Mouse (Mus musculus) liver, adult 2 months (tissue): ENCODE results near the gene Tmem108. TPM values are rescaled to one million over a fixed set of nuclear protein-coding genes. Genes with fewer than 3 reads are reported as not detected.

Experiments
- DNase-seq: peaks from one replicate; pipeline ENCODE4 v3.0.0-alpha.2; 2011; ENCODE audit warnings: low read depth, low spot score; ENCODE audit errors: extremely low read depth
- H3K27ac ChIP-seq: fragments of 200-500 bp; replicated peaks from 2 replicates; pipeline ENCODE4 v1.5.1; 2012; ENCODE audit warnings: low read depth, mild to moderate bottlenecking, control low read depth, inconsistent platforms, low read length; ENCODE audit not compliant: insufficient read depth
- H3K27me3 ChIP-seq: fragments of 200-500 bp; 2 replicates; pipeline ENCODE4 v1.6.1; 2012; ENCODE audit warnings: mild to moderate bottlenecking, moderate library complexity, low read length, inconsistent platforms; ENCODE audit not compliant: control insufficient read depth, insufficient read depth
- H3K36me3 ChIP-seq: fragments of 200-500 bp; 2 replicates; pipeline ENCODE4 v1.6.1; 2012; ENCODE audit warnings: low read length, inconsistent platforms; ENCODE audit not compliant: control insufficient read depth, insufficient read depth
- H3K4me1 ChIP-seq: fragments of 200-500 bp; 2 replicates; pipeline ENCODE4 v1.6.1; 2011; ENCODE audit warnings: low read length; ENCODE audit not compliant: control insufficient read depth, insufficient read depth
- H3K4me3 ChIP-seq: fragments of 200-500 bp; 2 replicates; pipeline ENCODE4 v1.5.1; 2011; ENCODE audit warnings: low read depth, mild to moderate bottlenecking, control low read depth, low read length, moderate library complexity; ENCODE audit not compliant: insufficient read depth
- H3K79me2 ChIP-seq: fragments of 200-500 bp; 2 replicates; pipeline ENCODE4 v1.6.1; 2012; ENCODE audit warnings: inconsistent platforms, mild to moderate bottlenecking, low read length, moderate library complexity; ENCODE audit not compliant: control insufficient read depth, insufficient read depth
- H3K9ac ChIP-seq: fragments of 200-500 bp; 2 replicates; pipeline ENCODE4 v1.6.1; 2012; ENCODE audit warnings: low read depth, mild to moderate bottlenecking, control low read depth, inconsistent platforms, low read length
- CTCF ChIP-seq: fragments of 200-500 bp; IDR thresholded peaks from 2 replicates; pipeline ENCODE4 v1.5.1; 2011; ENCODE audit warnings: low read depth, low read length, control low read depth
- POLR2A ChIP-seq: fragments of 200-500 bp; IDR thresholded peaks from 2 replicates; pipeline ENCODE4 v1.6.1; 2011; ENCODE audit warnings: low read length, control low read depth; ENCODE audit not compliant: insufficient read depth; ENCODE audit errors: extremely low read depth
- WGBS: fragments of 180-500 bp; shearing (Covaris S2); methylation state at CpG from one replicate; pipeline ENCODE4 v1.1.7; 2018; 5-methylcytosine and 5-hydroxymethylcytosine counted together
- polyA plus RNA-seq: library from polyadenylated mRNA; depleted of rRNA; stranded (reverse); fragments of >200 nt; gene quantifications from 2 replicates; pipeline ENCODE4 v1.2.3, GENCODE M21; 2012
- total RNA-seq: library from RNA; depleted of rRNA; stranded (reverse); fragments of >200 nt; gene quantifications from 2 replicates; pipeline ENCODE4 v1.2.3, GENCODE M21; 2014

Tmem108 gene
- total and polyA plus RNA-seq, 2 experiments, result 0.09 to 0.40 TPM

DNA sequence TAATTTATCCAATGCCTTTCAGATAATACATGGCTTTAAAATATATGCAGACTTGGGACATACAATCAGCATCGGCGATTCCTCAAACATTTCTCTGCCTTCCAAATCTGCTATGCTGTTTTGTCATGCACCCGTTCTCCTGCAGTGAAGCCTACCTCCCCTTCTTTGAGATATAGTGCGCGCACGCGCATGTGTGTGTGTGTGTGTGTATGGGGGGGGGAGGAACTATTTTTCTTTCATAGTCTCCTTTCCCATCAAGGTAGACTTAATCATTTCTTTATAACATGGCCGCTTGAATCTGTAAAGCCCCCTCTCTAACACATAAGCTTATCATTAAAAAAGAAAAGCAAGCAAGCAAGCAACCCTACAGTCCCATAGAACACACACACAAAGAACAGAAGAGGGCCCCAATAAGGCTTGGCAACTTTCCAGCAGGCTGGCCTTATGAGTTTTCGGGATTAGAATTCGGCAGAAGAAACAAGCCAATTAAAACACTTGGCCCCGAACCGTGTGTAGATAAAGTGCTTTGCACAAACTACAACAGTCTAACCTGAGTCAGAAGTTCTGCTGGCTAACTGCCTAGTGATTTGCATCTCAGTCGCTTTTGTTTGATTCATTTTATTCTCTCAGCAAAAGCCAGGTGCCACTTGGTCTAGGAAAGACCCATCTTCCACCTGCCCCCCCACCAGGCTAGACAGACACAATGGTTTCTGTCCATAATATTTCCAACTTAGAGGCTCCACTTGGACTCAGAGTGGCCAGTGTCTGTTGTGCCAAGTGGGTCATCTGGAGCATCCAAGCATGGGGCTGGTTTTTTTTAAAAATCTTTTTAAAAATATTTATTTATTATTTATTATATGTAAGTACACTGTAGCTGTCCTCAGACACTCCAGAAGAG lies 153.2 kb downstream of the Tmem108 start:
- Histone ChIP-seq H3K27me3 (no peaks in the 10 kb centered on the region), H3K9ac (no peak overlapping the region), H3K4me1 (no peaks in the 10 kb centered on the region), H3K4me3 (no peak overlapping the region), H3K79me2 (no peaks in the 10 kb centered on the region), H3K36me3 (no peaks in the 10 kb centered on the region), H3K27ac (no peak overlapping the region)
- TF ChIP-seq CTCF (no peak), POLR2A (no peak)
- no peak for DNase-seq
- WGBS, result 94% methylated on average over 13 of the region's 13 CpGs

DNA sequence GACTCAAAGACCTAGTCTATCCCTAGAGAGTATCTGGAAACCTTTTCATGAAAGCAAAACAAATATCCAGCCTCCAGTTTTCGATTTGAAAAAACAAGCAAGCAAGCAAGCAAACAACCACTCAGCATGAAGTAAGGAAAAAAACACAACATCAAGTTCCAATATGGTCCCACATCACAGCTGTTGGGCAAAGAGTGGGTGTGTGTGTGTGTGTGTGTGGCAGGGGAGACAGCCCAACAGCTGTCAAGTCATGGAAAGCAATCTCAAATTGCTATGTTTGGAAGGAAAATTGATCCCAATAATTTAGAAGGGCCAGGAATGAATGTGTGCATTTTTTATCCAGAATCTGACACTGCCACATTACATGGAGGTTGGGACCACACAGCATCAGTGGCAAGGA lies 155.6 kb downstream of the Tmem108 start:
- H3K36me3 ChIP-seq, result no peaks in the 10 kb centered on the region
- no peak overlapping the region for H3K9ac ChIP-seq
- H3K27ac ChIP-seq, result no peak overlapping the region
- H3K79me2 ChIP-seq, result no peaks in the 10 kb centered on the region
- H3K4me1 ChIP-seq, result no peaks in the 10 kb centered on the region
- 77% methylated on average over 1 of the region's 1 CpGs for WGBS
- DNase-seq, result no peak
- TF ChIP-seq POLR2A, result no peak
- no peak for TF ChIP-seq CTCF
- H3K27me3 ChIP-seq, result no peaks in the 10 kb centered on the region
- H3K4me3 ChIP-seq, result no peak overlapping the region

DNA sequence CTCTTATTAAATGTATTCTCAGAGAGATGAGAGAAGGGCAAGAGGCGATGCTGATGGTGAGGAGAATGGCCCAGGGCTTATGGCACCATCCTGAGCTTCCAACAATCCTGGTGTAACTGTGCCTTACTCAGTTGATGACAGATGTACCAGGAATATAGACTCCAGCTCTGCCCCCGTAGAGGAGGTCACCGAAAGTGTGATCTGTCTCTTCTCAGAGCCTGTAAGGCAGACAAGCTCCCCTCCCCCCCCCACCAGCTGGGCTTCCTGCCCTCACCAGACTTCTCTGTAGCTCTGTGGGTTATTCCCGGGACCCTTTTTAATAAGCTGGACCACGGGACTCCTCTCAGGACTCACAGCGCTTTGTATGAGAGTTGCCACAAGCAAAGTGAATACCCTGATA lies 157.8 kb downstream of the Tmem108 start:
- no peaks in the 10 kb centered on the region for H3K36me3 ChIP-seq
- no peak for TF ChIP-seq CTCF
- no peak for TF ChIP-seq POLR2A
- no peaks in the 10 kb centered on the region for H3K79me2 ChIP-seq
- 71% methylated on average over 6 of the region's 6 CpGs for WGBS
- DNase-seq, result no peak
- H3K27ac ChIP-seq, result no peak overlapping the region
- H3K27me3 ChIP-seq, result no peaks in the 10 kb centered on the region
- H3K9ac ChIP-seq, result no peak overlapping the region
- no peak overlapping the region for H3K4me3 ChIP-seq
- H3K4me1 ChIP-seq, result no peaks in the 10 kb centered on the region

DNA sequence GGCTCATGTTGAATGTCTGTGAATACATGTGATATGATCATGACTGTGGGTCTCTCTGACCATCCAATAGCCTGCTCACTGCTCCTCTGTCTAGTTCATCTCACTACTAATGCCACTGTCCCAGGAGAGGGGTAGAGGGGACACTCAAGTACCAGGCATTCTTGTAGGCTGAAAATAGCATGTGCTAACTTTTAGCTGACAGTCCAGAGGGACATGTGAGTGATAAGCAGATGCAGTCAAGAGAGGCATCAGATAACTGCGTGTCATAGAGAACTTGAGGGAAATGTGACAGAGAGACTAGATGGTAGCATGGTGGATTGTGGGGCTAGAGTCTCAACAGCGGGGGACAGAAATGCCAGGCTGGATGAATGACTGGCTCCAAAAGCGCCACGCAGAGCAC lies 159.8 kb downstream of the Tmem108 start:
- TF ChIP-seq POLR2A (no peak), CTCF (no peak)
- H3K9ac ChIP-seq, result no peak overlapping the region
- WGBS, result 95% methylated on average over 4 of the region's 4 CpGs
- no peak overlapping the region for H3K4me3 ChIP-seq
- no peak for DNase-seq
- no peaks in the 10 kb centered on the region for H3K79me2 ChIP-seq
- no peaks in the 10 kb centered on the region for H3K36me3 ChIP-seq
- no peaks in the 10 kb centered on the region for H3K27me3 ChIP-seq
- H3K4me1 ChIP-seq, result no peaks in the 10 kb centered on the region
- H3K27ac ChIP-seq, result no peak overlapping the region

DNA sequence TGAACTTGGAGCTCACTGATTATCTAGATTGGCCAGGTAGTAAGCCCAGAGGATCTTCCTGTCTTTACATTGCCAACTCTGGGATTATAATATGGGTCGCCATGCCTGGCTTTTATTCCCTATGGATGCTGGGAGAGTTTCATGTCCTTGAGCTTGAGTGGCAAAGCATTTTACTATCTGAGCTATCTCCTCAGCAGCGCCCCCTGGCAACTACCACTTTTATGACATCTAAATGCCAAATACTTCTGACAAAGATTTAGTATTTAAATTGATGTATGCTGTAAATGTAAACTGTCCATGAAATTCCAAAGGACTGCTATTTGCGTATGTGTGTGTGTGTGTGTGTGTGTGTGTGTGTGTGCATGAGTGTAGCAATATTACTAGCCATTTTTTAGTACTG lies 160.8 kb downstream of the Tmem108 start:
- H3K9ac ChIP-seq, result no peak overlapping the region
- peak; percentile 7 for DNase-seq
- H3K27ac ChIP-seq, result no peak overlapping the region
- no peaks in the 10 kb centered on the region for H3K27me3 ChIP-seq
- H3K79me2 ChIP-seq, result no peaks in the 10 kb centered on the region
- H3K4me3 ChIP-seq, result no peak overlapping the region
- 43% methylated on average over 3 of the region's 3 CpGs for WGBS
- no peak for TF ChIP-seq POLR2A
- TF ChIP-seq CTCF, result no peak
- no peaks in the 10 kb centered on the region for H3K4me1 ChIP-seq
- no peaks in the 10 kb centered on the region for H3K36me3 ChIP-seq

DNA sequence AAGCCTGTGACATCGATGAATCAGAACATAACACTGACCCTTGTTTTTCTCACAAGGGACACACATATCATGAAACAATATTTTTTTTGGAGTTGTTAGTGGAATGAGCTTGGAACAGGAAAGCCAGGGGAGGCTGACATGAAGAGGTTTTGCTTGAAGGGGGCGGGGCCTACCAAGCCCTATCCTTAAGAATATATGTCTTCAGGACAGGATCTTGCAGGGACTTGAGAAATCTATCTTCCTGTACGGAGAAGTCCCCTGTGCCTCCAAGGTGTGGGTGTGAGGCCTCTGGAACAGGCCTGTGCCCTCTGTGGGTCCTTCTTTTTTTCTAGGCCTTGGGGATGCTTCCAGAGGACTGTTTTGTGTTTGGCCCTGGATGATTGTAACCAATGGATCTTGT lies 161.7 kb downstream of the Tmem108 start:
- no peaks in the 10 kb centered on the region for H3K4me1 ChIP-seq
- H3K27me3 ChIP-seq, result no peaks in the 10 kb centered on the region
- H3K9ac ChIP-seq, result no peak overlapping the region
- no peaks in the 10 kb centered on the region for H3K36me3 ChIP-seq
- TF ChIP-seq POLR2A (no peak), CTCF (no peak)
- no peak for DNase-seq
- WGBS, result 90% methylated on average over 3 of the region's 3 CpGs
- no peak overlapping the region for H3K4me3 ChIP-seq
- H3K79me2 ChIP-seq, result no peaks in the 10 kb centered on the region
- no peak overlapping the region for H3K27ac ChIP-seq
